Mouse (Mus musculus) testis, adult 2 months (tissue): ENCODE results near the gene Stpg1.

Experiments
- CTCF ChIP-seq: fragments of 200-500 bp; IDR thresholded peaks from 2 replicates; pipeline ENCODE4 v1.5.1; 2012; ENCODE audit warnings: low read depth, mild to moderate bottlenecking, inconsistent platforms, low read length, moderate library complexity; ENCODE audit not compliant: control insufficient read depth, insufficient read depth, insufficient replicate concordance
- POLR2A ChIP-seq: fragments of 200-500 bp; IDR thresholded peaks from 2 replicates; pipeline ENCODE4 v1.6.1; 2012; ENCODE audit warnings: low read depth, mild to moderate bottlenecking, inconsistent platforms, low read length, moderate library complexity; ENCODE audit not compliant: control insufficient read depth

DNA sequence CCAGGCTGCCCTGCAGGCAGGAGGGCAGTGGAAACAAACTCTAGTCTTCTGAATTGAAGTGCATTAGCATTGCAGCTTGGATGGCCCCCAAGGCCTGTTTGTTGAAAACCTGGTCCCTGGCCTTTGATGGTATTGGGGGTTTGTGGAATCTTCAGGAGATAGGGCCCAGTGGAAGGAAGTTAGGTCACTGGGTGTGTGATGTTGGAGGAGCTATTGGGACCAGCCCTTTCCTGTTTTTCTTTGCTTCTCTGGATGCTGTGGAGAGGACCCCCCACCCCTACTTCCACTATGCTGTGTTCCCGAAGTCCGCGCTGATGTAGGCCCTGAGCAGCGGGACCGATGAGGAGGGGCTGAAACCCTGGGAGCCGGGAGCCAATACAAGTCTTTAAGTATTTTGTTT is 3.5 kb downstream of the Stpg1 start:
- TF ChIP-seq POLR2A (no peak), CTCF (no peak)
